Mouse (Mus musculus) heart, postnatal 25 days (tissue): ENCODE data around the gene Scamp1. TPM values are rescaled to one million over a fixed set of nuclear protein-coding genes. Genes with fewer than 3 reads are reported as not detected.

Source experiments
- DNase-seq: peaks from one replicate; pipeline ENCODE4 v3.0.0; 2022; ENCODE audit warnings: low spot score
- intact Hi-C: fragments of 180-260 bp; cut with DNase I; formaldehyde crosslinking; loops from one replicate; pipeline ENCODE4 v1.15.1; 2025
- total RNA-seq, 2 experiments: library from RNA; stranded (reverse); gene quantifications; 2 replicates each; pipeline ENCODE4 v1.2.3; 2021

Gene Scamp1
- total RNA-seq, 2 experiments from 2014 or later, result 27.3 to 34.0 TPM

- no peak for DNase-seq
- intact Hi-C loops, result no loop called here
These were observed 951 bp downstream of the Scamp1 start for GRCm38 (mm10) chr13:94284543-94285269.

DNA sequence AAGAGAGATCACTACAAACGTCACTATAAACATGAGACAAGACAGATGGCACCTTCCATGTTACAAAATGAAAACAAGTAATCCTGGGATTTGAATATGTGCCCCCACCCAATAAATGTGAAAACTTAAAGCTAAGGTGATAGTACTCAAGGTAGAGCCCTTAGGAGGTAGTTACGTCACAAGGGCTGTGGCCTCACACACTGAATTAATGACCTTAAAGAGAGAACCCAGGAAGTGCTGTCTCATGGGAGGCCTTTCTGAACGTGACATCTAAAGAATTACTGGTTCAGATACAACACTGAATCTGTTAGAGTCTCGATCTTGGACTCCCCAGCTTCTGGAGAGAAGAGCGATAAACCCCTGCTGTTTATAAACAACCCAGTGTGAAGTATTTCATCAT, 6.2 kb downstream of the Scamp1 start:
- intact Hi-C loops, result no loop called here
- DNase-seq, result no peak

GRCm38 (mm10) chr13:94271284-94271683, 14.4 kb downstream of the Scamp1 start:
- DNase-seq, result no peak
- intact Hi-C loops, result no loop called here

DNA sequence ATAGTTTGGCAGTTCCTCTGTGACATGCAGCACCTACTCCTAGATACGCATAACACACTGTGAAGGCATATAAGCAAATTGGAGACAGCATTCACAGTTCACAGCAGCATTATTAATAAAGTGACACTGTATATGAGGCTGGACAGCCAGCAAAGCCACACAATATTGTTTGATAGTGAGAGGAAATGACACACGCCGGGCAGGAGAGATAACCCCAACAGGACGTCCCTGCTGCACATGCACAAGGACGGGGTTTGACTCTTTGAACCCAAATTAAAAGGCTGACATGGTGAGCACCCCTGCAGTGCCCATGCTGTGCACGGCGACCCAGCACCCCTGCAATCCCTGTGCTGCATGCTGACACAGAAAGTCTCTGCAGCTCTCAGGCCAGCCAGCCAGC, 17.5 kb downstream of the Scamp1 start:
- no peak for DNase-seq
- intact Hi-C loops, result no loop called here

GRCm38 (mm10) chr13:94267190-94267589, 18.5 kb downstream of the Scamp1 start:
- intact Hi-C loops, result no loop called here
- DNase-seq, result no peak

DNA sequence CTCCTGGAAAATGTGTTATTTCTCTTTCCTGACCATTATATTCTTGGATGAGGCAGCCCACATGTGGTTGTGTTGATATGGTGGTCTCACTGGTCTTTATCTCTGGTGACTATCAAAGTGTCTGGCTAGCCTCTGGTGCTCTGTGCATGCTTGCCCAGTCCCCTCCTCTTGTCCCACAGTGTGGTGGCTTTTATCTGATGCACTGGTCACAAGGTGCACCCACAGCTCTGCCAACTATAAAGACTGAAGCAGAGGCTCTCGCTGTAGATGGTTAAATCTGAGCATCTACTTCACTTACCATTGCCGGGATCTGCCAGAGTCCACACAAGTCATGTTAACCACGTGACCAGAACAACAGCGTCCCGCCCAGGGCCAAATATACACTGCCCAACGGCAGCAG, 19.1 kb downstream of the Scamp1 start:
- intact Hi-C loops, result no loop called here
- no peak for DNase-seq

- intact Hi-C loops, result no loop called here
- no peak for DNase-seq
These were observed 20.4 kb downstream of the Scamp1 start for GRCm38 (mm10) chr13:94265291-94265690.

GRCm38 (mm10) chr13:94263943-94264342, 21.7 kb downstream of the Scamp1 start:
- intact Hi-C loops, result loop anchor here (2.0 kb wide), 1 partner anchor 19 kb away; no protein-coding TSS in a partner anchor
- DNase-seq, result no peak

DNA sequence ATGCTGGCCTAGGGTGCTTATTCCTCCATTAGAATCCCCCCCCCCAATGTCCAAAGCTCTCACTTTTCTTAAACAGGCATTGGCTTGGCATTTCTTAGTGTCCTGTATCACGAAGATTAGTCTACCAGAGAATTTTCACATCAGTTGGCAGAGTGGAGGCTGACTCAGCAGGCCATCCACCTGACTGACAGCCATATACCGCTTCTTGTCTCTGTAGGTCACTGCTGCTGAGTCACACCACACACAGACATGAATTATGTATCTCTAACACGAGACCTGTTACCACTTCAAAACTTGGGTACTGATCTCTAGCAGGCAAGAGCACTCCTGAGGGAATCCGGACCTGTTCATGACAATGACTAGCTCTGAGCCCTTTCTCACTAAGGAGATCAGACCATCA, 23.1 kb downstream of the Scamp1 start:
- no peak for DNase-seq
- intact Hi-C loops, result loop anchor here (2.0 kb wide), 1 partner anchor 20 kb away; no protein-coding TSS in a partner anchor

DNA sequence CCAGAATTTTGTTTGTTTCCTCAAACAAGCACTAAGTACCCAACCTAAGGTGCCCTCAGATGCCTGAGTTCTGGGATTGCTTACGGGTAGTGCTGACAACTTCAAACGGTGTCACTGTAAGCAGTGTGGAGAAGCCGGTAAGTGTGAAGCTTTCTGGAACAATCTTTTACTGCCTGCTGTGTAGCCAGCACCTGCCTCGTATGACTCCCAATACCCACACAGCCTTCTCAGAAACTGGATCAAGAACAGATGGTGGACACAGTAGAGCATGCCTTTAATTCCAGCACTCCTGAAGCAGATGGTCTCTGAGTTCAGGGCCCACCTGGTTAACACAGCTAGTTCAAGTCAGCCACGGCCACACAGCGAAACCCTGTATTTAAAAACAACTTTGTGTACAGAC, 24.0 kb downstream of the Scamp1 start:
- no peak for DNase-seq
- intact Hi-C loops, result loop anchor here (2.0 kb wide), 1 partner anchor 21 kb away; no protein-coding TSS in a partner anchor

DNA sequence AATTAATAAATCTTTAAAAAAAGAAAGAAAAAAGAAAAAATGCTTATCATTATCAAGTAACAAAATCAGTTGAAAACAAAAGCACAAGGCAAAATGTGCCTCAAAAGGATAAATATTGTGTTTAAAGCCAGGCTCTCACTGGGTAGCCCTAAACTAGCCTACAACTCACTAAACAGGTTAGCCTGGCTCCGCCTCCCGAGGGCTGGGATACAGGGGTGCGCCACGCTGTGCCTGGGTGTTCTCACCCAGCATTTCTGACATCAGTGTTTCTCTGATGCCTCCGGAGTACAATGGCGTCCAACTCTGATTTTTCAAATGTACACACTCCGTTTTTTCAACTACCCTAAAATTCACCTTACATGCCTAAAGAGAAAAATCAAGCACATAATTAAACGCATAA, 24.7 kb downstream of the Scamp1 start:
- intact Hi-C loops, result no loop called here
- no peak for DNase-seq

GRCm38 (mm10) chr13:94259210-94259609, 26.4 kb downstream of the Scamp1 start:
- no peak for DNase-seq
- intact Hi-C loops, result no loop called here

GRCm38 (mm10) chr13:94258530-94258929, 27.1 kb downstream of the Scamp1 start:
- DNase-seq, result no peak
- intact Hi-C loops, result no loop called here

- intact Hi-C loops, result no loop called here
- no peak for DNase-seq
These were observed 27.9 kb downstream of the Scamp1 start for GRCm38 (mm10) chr13:94257711-94258110.

DNA sequence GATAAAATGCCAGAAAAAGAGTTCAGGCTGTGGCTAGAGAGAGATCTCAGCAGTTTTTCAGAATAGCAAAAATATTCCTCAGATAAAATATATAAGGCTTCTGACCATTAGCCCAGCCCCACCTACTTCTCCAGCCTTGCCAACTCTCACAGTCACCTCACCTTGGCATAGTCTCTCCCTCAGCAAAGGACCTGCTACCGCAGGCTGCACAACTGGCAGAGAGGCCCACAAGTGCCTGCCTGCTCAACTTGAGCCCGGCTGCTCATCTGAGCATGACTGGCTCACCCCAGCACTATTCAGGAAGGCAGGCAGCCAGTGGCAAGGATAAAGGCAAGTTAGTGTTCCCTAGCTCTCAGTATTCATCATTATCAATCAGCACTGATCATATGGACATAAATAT, 30.5 kb downstream of the Scamp1 start:
- DNase-seq, result no peak
- intact Hi-C loops, result no loop called here

DNA sequence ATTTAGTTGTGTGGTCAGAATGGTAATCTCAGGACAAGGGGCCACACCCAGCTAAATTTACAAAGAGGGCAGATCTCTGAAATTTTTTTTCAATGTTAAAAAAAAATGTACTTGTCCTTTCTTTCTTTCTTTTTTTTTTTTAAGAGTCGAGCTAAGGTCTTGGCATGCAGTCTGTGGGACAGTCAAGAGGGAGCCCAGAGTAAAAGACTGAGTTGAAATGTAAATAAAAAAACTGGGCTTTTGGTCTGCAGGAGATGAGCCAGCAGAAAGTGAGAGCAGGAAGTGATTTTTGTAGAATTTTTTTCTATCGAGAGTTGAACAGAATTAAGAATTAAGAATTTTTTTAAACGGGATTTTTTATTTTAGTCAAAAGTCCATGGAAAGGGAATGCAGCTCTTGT, 31.4 kb downstream of the Scamp1 start:
- DNase-seq, result no peak

GRCm38 (mm10) chr13:94253052-94253451, 32.6 kb downstream of the Scamp1 start:
- intact Hi-C loops, result no loop called here
- no peak for DNase-seq

More for the DNA sequence above, 31.4 kb downstream of the Scamp1 start:
- intact Hi-C loops, result no loop called here

GRCm38 (mm10) chr13:94250761-94251160, 34.9 kb downstream of the Scamp1 start:
- no peak for DNase-seq

GRCm38 (mm10) chr13:94250188-94250587, 35.5 kb downstream of the Scamp1 start:
- intact Hi-C loops, result no loop called here
- DNase-seq, result no peak

More at GRCm38 (mm10) chr13:94250761-94251160, 34.9 kb downstream of the Scamp1 start:
- intact Hi-C loops, result no loop called here

DNA sequence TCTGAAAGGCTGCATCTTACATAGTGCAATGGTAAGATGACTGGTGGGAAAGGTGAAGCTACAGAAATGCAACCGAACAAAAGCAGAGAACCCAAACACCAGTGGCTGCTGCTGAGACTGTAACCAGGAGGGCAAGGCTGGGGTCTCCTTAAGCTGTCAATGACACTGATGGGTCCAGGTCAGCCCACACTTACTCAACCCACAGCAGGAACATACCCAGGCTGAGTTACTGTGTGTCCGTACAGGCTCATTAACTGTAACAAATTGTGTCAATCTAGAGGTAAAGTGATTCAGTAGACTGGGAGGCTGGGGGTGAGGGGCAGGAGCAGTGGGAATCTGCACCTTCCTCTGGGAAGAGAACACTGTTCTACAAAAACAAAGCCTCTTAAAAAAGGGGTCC, 42.8 kb downstream of the Scamp1 start:
- no peak for DNase-seq
- intact Hi-C loops, result no loop called here

DNA sequence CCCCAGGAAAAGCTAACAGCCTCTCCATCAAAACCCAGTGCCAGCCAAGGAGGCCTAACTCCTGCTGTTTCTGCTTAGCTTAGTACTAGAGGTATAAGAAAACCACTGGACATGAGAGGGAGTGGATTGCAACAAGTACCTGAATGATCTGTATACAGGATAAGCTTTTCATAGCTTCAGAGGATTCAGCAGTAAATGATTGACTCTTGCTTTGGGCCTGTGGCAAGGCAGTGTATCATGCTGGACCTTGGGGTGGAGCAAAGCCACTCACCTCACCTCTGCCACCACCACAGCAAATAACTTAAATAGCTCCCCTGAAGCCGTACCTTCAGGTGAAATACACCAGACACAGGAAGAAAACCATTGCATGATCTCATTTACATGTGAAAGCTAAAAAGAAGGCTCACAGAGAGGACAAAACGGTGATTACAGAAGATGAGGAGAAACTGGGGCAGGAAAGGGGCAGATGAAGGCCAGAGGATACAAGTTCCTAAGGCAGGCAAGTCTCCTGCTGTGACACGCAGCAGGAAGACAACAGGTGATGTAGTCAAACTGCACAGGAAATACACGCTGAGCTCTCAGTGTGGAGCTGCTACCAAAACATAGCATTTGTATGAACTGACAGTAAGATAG, 43.6 kb downstream of the Scamp1 start:
- intact Hi-C loops, result no loop called here
- DNase-seq, result no peak

- DNase-seq, result no peak
- intact Hi-C loops, result no loop called here
These were observed 44.8 kb downstream of the Scamp1 start for GRCm38 (mm10) chr13:94240873-94241272.
